In the genomic region with DNA sequence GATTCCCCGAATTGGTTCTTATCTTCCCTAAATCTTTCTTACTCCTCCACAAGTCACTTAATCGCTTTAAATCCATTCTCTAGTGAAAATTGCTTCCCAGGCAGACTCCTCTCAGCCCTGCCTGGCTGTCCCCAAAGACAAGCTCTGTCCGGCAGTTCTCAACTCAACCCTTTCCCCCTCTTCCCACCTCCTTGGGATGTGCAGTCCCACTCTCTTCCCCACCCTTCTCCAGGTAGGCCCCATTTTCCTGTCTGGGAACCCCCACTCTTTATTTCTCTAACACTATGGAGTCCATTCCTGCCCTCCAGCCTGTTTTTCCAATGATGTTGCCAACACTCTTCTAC, we compare ENCODE assay signal across 8 mouse cellular contexts. TPM values are rescaled to one million over a fixed set of nuclear protein-coding genes. Genes with fewer than 3 reads are reported as not detected.
A peak's percentile ranks its signal among the peaks of the same experiment; 100 is the strongest.
DNase-seq lines count a peak whose midpoint lies in the region; ATAC-seq and TF ChIP-seq lines count a peak whose summit lies in the region.

No protein-coding gene starts in this region.

- WGBS in kidney, postnatal 0 days, result 2% methylated on average over 3 of the region's 3 CpGs
- WGBS in embryonic facial prominence, embryonic 10.5 days, result 6% methylated on average over 3 of the region's 3 CpGs
- 8% methylated on average over 3 of the region's 3 CpGs for WGBS in intestine, embryonic 14.5 days

- H3K27ac ChIP-seq in kidney, postnatal 0 days, result peak overlapping the region; percentile 54
- peak overlapping the region; percentile 93 for H3K27ac ChIP-seq in embryonic facial prominence, embryonic 10.5 days (replicated peaks)
- H3K27ac ChIP-seq in intestine, embryonic 14.5 days (ENCODE audit: low read depth), result no peak overlapping the region

- peak overlapping the region; percentile 77 for H3K4me3 ChIP-seq in kidney, postnatal 0 days (replicated peaks; ENCODE audit: low read depth, low read length)
- H3K4me3 ChIP-seq in embryonic facial prominence, embryonic 10.5 days, result peak overlapping the region; percentile 84
- H3K4me3 ChIP-seq in intestine, embryonic 14.5 days (ENCODE audit: low read depth, low read length), result peak overlapping the region; percentile 61

- H3K27me3 ChIP-seq in kidney, postnatal 0 days (ENCODE audit: insufficient read depth, low read length), result no peaks in the 10 kb centered on the region
- no peaks in the 10 kb centered on the region for H3K27me3 ChIP-seq in embryonic facial prominence, embryonic 10.5 days (replicated peaks; ENCODE audit: low read depth, poor library complexity, severe bottlenecking)
- no peaks in the 10 kb centered on the region for H3K27me3 ChIP-seq in intestine, embryonic 14.5 days (replicated peaks; ENCODE audit: control insufficient read depth, insufficient read depth, low read length)

- H3K4me1 ChIP-seq in kidney, postnatal 0 days (replicated peaks; ENCODE audit: insufficient read depth, low read length), result peaks cover 28% of the 10 kb centered on the region
- peaks cover 55% of the 10 kb centered on the region for H3K4me1 ChIP-seq in embryonic facial prominence, embryonic 10.5 days
- peaks cover 47% of the 10 kb centered on the region for H3K4me1 ChIP-seq in intestine, embryonic 14.5 days (replicated peaks; ENCODE audit: control insufficient read depth, insufficient read depth, low read length)

- H3K9ac ChIP-seq in kidney, postnatal 0 days (ENCODE audit: low read depth, low read length), result peak overlapping the region; percentile 82
- H3K9ac ChIP-seq in intestine, embryonic 14.5 days (ENCODE audit: low read length), result peak overlapping the region; percentile 68

- no peak for TF ChIP-seq CTCF in kidney, postnatal 0 days (IDR thresholded peaks at IDR 0.05; ENCODE audit: low read depth)

- no peaks in the 10 kb centered on the region for H3K9me3 ChIP-seq in kidney, postnatal 0 days (replicated peaks; ENCODE audit: low read length)
- no peaks in the 10 kb centered on the region for H3K9me3 ChIP-seq in embryonic facial prominence, embryonic 10.5 days
- H3K9me3 ChIP-seq in intestine, embryonic 14.5 days (ENCODE audit: control insufficient read depth, low read length), result no peaks in the 10 kb centered on the region

- H3K4me2 ChIP-seq in kidney, postnatal 0 days (ENCODE audit: low read length), result peak overlapping the region; percentile 90
- peak overlapping the region; percentile 85 for H3K4me2 ChIP-seq in intestine, embryonic 14.5 days (ENCODE audit: low read length)

- DNase-seq in kidney, postnatal 0 days (ENCODE audit: low spot score), result no peak
- DNase-seq in kidney, postnatal 25 days, result no peak
- no peak for DNase-seq in embryonic facial prominence, embryonic 10.5 days (ENCODE audit: low spot score)
- peak; percentile 69 for DNase-seq in intestine, embryonic 14.5 days (ENCODE audit: low spot score)
- peak; percentile 26 for DNase-seq in naive thymus-derived CD4-positive, alpha-beta T cell, adult 2 months (ENCODE audit: low read depth)
- no peak for DNase-seq in layer of hippocampus, postnatal 25 days (ENCODE audit: extremely low spot score in 1 of 2, low spot score in 1 of 2)
- DNase-seq in right cerebral cortex, postnatal 25 days, result no peak
- no peak for DNase-seq in kidney, postnatal 36 days

- H3K36me3 ChIP-seq in kidney, postnatal 0 days (ENCODE audit: insufficient read depth, low read length), result no peaks in the 10 kb centered on the region
- H3K36me3 ChIP-seq in embryonic facial prominence, embryonic 10.5 days (replicated peaks), result no peaks in the 10 kb centered on the region; the same call in 1 of the 2 replicates
- no peaks in the 10 kb centered on the region for H3K36me3 ChIP-seq in intestine, embryonic 14.5 days (ENCODE audit: control insufficient read depth, insufficient read depth, low read length)

- ATAC-seq in kidney, postnatal 0 days (replicated peaks; ENCODE audit: low FRiP score, low read depth), result no peak
- ATAC-seq in intestine, embryonic 14.5 days (replicated peaks; ENCODE audit: low FRiP score, low TSS enrichment, low read depth), result no peak

RNA-seq across cellular contexts. Expression of gene Oaz2, which starts 9.3 kb away (rescaled TPM):
- polyA plus RNA-seq in kidney, postnatal 0 days (2015; fragmentation: Nextera tagmentation; extraction: Ambion mirVana), result 299 and 305 TPM in 2 replicates
- 251 and 270 TPM in 2 replicates for polyA plus RNA-seq in embryonic facial prominence, embryonic 10.5 days (2016; fragmentation: Nextera tagmentation; extraction: Ambion mirVana)
- polyA plus RNA-seq in intestine, embryonic 14.5 days (2014; fragmentation: Nextera tagmentation; extraction: Ambion mirVana), result 166 and 184 TPM in 2 replicates
- total RNA-seq in layer of hippocampus, postnatal 25 days (2021), result 100 to 1,000 TPM; 199 to 217 TPM

RNA-seq across cellular contexts. Expression of gene Rbpms2, which starts 47.6 kb away (rescaled TPM):
- 38.6 and 39.2 TPM in 2 replicates for polyA plus RNA-seq in kidney, postnatal 0 days (2015; fragmentation: Nextera tagmentation; extraction: Ambion mirVana)
- 26.2 and 26.4 TPM in 2 replicates for polyA plus RNA-seq in embryonic facial prominence, embryonic 10.5 days (2016; fragmentation: Nextera tagmentation; extraction: Ambion mirVana)
- polyA plus RNA-seq in intestine, embryonic 14.5 days (2014; fragmentation: Nextera tagmentation; extraction: Ambion mirVana), result 28.2 and 32.3 TPM in 2 replicates
- 1 to 10 TPM; 2.8 to 2.9 TPM for total RNA-seq in layer of hippocampus, postnatal 25 days (2021)

Comparison
In these comparisons a context has a peak if more than half of its experiments do, and no peak if none do; other contexts are left out.
1. DNase-seq: peak in intestine, embryonic 14.5 days (single experiment) and naive thymus-derived CD4-positive, alpha-beta T cell, adult 2 months (single experiment); none in kidney, postnatal 0 days (single experiment), kidney, postnatal 25 days (0 of 2), embryonic facial prominence, embryonic 10.5 days (single experiment), layer of hippocampus, postnatal 25 days (0 of 2), right cerebral cortex, postnatal 25 days (single experiment) and kidney, postnatal 36 days (0 of 2).
2. Peak in every context shown above with its lines, with median percentiles within 50 percentile points of each other: H3K4me3 ChIP-seq.